Mouse (Mus musculus) olfactory bulb, adult 2 months (tissue): ENCODE data around the gene Arpp21. TPM values are rescaled to one million over a fixed set of nuclear protein-coding genes. Genes with fewer than 3 reads are reported as not detected.

ENCODE experiments used
- H3K27ac ChIP-seq: fragments of 200-500 bp; 2 replicates; pipeline ENCODE4 v1.5.1; 2012; ENCODE audit warnings: low read depth, low read length; ENCODE audit not compliant: insufficient read depth
- H3K4me1 ChIP-seq: fragments of 200-500 bp; 2 replicates; pipeline ENCODE4 v1.6.1; 2012; ENCODE audit warnings: low read length; ENCODE audit not compliant: control insufficient read depth, insufficient read depth
- H3K4me3 ChIP-seq: fragments of 200-500 bp; 2 replicates; pipeline ENCODE4 v1.5.1; 2012; ENCODE audit warnings: mild to moderate bottlenecking, low read depth, low read length, moderate library complexity; ENCODE audit not compliant: insufficient read depth
- CTCF ChIP-seq: fragments of 200-500 bp; IDR thresholded peaks from 2 replicates; pipeline ENCODE4 v1.5.1; 2012; ENCODE audit warnings: low read depth, mild to moderate bottlenecking, low read length, moderate library complexity; ENCODE audit not compliant: insufficient read depth
- POLR2A ChIP-seq: fragments of 200-500 bp; IDR thresholded peaks from 2 replicates; pipeline ENCODE4 v1.6.1; 2012; ENCODE audit warnings: mild to moderate bottlenecking, low read depth, low read length, moderate library complexity; ENCODE audit not compliant: insufficient read depth
- WGBS: fragments of 180-500 bp; shearing (Covaris S2); methylation state at CpG from one replicate; pipeline ENCODE4 v1.1.7; 2018; 5-methylcytosine and 5-hydroxymethylcytosine counted together
- polyA plus RNA-seq: library from polyadenylated mRNA; stranded (reverse); fragments of >200 nt; gene quantifications from 2 replicates; pipeline ENCODE4 v1.2.4, GENCODE M21; 2012; ENCODE audit warnings: low replicate concordance; ENCODE audit not compliant: missing spikeins, insufficient read depth, insufficient read length

The Arpp21 gene
- polyA plus RNA-seq, 1 experiment: 639 TPM

DNA sequence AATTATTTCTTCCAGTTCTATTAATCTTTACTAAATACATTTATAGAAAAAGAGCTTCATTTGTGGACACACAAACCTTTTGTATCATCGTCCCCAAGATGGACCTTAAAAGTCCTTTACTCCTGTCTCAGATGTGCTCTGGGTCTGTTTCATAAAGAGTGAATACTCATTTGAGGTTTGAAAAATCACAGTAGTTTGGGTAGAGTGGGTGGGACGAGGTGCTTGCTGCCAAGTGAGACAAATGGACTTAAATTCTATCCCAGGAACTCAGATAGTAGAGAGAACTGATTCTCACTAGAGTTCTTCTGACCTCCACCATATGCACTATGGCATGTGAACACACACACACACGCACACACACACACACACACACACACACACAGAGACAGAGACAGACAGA, 16.1 kb upstream of the Arpp21 start:
- Histone ChIP-seq H3K27ac (no peak overlapping the region), H3K4me1 (no peaks in the 10 kb centered on the region), H3K4me3 (no peak overlapping the region)
- WGBS: 86% methylated on average over 3 of the region's 3 CpGs
- no peak for TF ChIP-seq CTCF
- no peak for TF ChIP-seq POLR2A

DNA sequence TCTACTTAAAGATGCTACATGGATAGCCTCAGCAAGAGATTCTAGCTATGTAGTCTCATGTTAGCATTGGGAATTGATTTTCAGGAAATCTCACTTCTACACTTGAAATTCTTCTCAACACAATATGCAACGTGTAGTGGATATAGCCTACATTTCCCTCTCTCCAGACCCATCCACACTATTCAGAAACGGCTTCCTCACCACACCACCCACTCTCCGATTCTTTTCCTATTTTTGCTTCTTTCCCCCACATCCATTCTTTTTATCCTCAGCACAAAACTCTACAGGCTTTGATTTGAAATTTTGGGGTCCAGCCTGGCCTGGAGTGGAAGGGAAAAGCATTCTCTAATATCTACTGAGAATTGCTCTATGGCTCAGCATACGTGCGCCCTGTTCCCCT, 15.6 kb upstream of the Arpp21 start:
- WGBS: 66% methylated on average over 5 of the region's 5 CpGs
- TF ChIP-seq POLR2A: no peak
- TF ChIP-seq CTCF: no peak

DNA sequence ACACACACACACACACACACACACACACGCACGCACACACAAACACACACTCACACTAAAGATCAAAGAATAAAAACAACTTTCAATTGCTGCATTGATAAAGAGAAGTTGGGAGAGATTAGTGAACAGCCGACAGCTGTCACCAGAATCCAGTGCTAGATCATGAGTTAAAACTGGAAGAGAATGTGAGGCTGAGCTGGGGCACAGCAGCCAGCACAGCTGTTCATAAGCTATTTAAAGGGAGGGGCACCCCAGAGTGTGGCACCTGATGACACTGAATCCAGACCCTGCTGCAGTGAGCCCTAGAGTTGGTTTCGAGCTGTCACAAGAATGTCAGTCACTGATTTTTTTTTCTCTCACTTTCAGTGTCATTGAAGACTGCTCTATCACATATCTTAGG, 14.0 kb upstream of the Arpp21 start:
- 86% methylated on average over 4 of the region's 4 CpGs for WGBS
- Histone ChIP-seq H3K4me3 (no peak overlapping the region), H3K4me1 (peaks cover under 1% of the 10 kb centered on the region; the same call in 1 of the 2 replicates), H3K27ac (no peak overlapping the region)
- TF ChIP-seq CTCF: no peak
- TF ChIP-seq POLR2A: no peak

More for the DNA sequence above, 15.6 kb upstream of the Arpp21 start:
- no peaks in the 10 kb centered on the region for H3K4me1 ChIP-seq
- no peak overlapping the region for H3K27ac ChIP-seq
- H3K4me3 ChIP-seq: no peak overlapping the region

DNA sequence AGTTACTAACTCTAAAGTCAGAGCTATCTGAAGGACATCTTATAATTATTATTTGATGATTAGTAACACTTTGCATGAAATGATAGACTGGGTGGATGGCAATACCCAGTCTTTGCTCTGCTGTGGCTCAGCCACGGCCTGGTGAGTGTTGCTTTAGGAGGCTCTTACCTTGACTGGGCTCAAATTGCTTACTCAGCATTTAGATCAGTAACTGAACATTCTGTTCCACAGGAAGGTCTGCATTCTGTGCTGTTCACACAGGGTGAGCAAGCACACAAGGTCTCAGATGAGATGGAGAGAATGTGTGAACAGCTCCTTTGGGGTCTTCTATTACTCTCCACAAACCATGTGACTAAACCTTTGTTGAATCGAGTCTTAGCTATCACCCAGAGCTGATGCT, 11.4 kb upstream of the Arpp21 start:
- TF ChIP-seq POLR2A (no peak), CTCF (no peak)
- Histone ChIP-seq H3K27ac (no peak overlapping the region), H3K4me1 (peaks cover 3% of the 10 kb centered on the region; the same call in 1 of the 2 replicates), H3K4me3 (no peak overlapping the region)
- WGBS: 90% methylated on average over 2 of the region's 2 CpGs

DNA sequence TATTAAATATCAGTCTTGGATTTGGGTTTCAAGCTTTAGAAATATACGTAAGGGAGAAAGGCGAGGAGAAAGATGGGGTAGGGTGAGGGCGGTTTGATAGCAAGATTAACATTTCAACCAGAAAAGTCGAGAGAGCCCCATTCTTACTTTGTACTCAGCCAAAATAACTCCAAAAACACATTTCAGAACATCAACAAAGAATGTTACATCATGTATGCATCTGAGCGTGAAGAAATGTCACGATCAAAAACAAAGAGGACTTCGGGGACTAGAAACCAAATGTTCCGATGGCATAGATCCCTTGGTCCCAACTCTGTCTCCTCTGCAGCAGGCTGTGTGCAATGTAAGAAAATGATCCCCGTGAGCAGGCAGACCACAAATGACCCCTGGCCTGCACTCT, 2.4 kb upstream of the Arpp21 start:
- Histone ChIP-seq H3K27ac (peak overlapping the region; percentile 75), H3K4me3 (no peak overlapping the region), H3K4me1 (peaks cover 4% of the 10 kb centered on the region; the same call in 1 of the 2 replicates)
- 49% methylated on average over 9 of the region's 9 CpGs for WGBS
- TF ChIP-seq POLR2A (no peak), CTCF (no peak)

DNA sequence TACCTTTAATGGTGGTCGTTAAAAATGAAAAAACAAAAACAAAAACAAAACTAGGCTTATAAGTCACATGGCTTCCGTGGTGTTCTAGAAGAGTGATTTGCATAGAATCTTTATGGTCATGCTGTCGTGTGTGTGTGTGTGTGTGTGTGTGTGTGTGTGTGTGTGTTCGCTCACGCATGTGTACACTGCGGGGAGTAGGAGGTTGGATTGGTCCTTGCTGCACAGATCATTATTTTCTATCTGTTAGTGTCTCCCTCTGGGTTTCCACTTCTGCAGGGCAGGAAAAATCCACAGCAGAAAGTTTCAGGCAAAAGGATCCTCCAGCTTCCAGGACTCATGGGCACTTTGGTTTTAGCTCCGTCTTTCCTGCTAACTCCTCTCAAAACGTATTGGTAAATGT, 813 bp upstream of the Arpp21 start:
- H3K4me3 ChIP-seq: peak overlapping the region; percentile 17; the same call in 1 of the 2 replicates
- WGBS: 37% methylated on average over 8 of the region's 8 CpGs
- H3K27ac ChIP-seq: peak overlapping the region; percentile 86
- TF ChIP-seq POLR2A (no peak), CTCF (no peak)
- H3K4me1 ChIP-seq: peaks cover 4% of the 10 kb centered on the region; the same call in 1 of the 2 replicates

DNA sequence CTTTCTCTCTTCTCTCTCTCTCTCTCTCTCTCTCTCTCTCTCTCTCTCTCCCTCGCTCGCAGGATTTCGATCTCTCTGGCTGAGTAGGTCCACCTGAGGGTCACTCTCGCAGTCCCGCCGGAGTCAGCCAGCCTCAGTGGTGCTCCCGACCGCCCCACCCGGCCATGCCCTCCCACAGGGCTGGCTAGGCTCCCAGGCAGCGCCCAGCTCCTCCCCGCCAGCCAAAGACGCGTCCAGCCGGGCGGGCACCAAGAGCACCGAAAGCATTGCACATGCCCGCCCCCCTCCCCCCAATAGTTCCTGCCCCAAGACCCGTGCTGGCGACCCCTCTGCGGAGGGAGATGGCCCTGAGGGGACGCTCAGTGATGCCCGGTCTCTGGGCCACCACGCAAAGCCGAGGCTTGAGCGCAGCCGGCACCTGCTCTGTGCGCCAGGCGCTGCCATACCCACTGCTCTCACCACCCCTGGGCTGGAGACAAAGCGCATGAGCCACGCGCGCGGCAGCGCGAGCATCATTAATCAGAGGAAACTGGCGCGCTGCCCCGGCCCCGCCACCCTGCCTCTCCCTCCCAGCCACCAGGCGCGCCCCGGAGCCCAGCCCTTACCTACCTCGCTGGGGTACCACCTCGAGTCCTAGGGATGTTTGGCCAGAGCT, 570 bp downstream of the Arpp21 start:
- H3K4me3 ChIP-seq: peak overlapping the region; percentile 76
- H3K4me1 ChIP-seq: peaks cover 4% of the 10 kb centered on the region; the same call in 1 of the 2 replicates
- WGBS: 1% methylated on average over 44 of the region's 44 CpGs
- TF ChIP-seq CTCF: no peak
- no peak for TF ChIP-seq POLR2A
- peak overlapping the region; percentile 98 for H3K27ac ChIP-seq

DNA sequence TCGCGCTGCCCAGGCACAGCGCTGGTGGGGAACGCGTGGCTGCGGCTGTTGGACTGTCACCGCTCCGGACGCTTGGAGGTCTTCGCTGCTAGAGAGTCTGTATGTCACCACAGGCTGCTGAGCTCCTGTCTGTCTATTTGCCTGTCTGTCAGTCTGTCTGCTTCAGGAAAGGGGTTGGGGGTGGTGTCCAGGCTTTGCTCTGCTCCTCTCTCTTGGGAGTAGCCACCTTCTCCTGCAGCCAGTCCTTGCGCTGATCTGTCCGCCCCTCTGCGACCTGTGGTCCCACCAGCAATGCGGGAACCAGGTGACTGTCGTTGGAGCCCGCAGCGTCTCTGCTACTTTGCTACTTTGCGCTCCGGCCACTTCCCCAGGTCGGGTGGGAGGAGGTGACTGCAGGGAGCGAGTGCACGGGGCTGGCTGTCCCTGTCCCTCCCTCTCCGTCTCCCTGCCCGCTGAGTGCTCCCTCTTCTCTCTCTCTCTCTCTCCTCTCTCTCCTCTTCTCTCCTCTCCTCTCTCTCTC, 1.2 kb downstream of the Arpp21 start:
- Histone ChIP-seq H3K4me1 (peaks cover 4% of the 10 kb centered on the region; the same call in 1 of the 2 replicates), H3K27ac (peak overlapping the region; percentile 98), H3K4me3 (peak overlapping the region; percentile 76)
- WGBS: 1% methylated on average over 24 of the region's 24 CpGs
- TF ChIP-seq CTCF (no peak), POLR2A (no peak)

DNA sequence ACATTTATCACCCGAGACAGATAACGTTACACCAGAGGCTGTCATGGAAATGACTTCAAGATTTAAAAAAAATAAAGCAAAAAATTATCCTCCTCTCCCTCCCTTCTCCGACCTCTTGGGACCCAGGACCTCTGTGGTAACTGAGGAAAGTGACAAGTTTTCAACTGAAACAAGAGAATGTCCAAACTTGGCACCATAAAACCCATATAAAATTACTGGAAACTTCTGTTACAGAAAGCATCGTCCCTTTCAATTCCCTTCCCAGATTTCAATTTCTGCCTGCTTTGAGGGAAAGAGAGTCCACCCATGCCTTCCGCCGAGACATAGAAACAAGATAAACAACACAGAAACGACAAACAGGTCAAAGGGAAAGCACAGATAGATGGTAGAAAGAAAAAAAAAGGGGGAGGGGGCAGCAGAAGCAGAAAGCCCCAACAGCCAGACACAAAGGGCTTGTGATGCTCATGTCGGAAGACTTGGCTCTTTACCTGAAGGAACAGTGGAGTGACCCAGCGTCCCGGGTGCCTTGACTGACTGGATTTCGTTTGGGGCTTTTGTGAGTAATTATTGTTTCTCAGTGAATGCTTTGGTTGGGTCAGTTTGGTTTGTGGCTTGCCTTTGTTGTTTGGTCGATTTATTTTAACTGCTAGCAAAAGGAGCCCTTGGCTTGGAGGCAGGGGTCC, 1.8 kb downstream of the Arpp21 start:
- TF ChIP-seq POLR2A (no peak), CTCF (no peak)
- 5% methylated on average over 12 of the region's 12 CpGs for WGBS
- peaks cover 4% of the 10 kb centered on the region; the same call in 1 of the 2 replicates for H3K4me1 ChIP-seq
- H3K4me3 ChIP-seq: peak overlapping the region; percentile 76
- peak overlapping the region; percentile 98 for H3K27ac ChIP-seq
